ENCODE assay signal across 15 mouse cellular contexts in the genomic region with DNA sequence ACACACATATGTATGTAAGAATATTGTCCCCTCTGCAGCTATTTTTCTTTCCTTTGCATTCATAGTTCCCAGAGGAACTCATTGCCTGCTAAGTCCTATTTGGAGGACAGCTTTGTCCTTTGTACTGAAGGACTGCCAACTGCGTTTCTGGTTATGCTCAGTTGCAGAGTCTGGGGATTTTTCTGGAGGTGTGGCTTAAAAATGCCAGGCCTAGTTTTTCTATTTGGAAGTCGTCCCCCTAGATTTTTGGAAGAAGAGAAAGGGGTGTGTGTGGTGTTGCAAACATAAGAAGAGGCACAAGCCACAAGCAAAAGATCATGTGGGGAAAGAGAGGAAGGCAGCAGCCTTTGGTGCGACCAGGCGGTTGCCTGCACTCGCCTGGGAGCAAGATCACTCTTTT. TPM values are rescaled to one million over a fixed set of nuclear protein-coding genes. Genes with fewer than 3 reads are reported as not detected.
DNase-seq lines count a peak whose midpoint lies in the region; ATAC-seq and TF ChIP-seq lines count a peak whose summit lies in the region.
"Had no signal": no experiment of that assay in that cellular context is flagged by ENCODE, and none has a peak within 500 bp of the region (broad histone marks: within the 10 kb centered on the region; RNA-seq: fewer than 3 reads in every experiment).

No protein-coding gene starts in this region.

- H3K9me3 ChIP-seq in heart, postnatal 0 days (replicated peaks; ENCODE audit: control insufficient read depth, low read length), result no peaks in the 10 kb centered on the region
- no peaks in the 10 kb centered on the region for H3K9me3 ChIP-seq in hindbrain, embryonic 13.5 days
- H3K9me3 ChIP-seq: hindbrain, embryonic 12.5 days; neural tube, embryonic 15.5 days had no signal

- H3K4me2 ChIP-seq in heart, postnatal 0 days (ENCODE audit: low read depth, low read length), result no peak overlapping the region
- no peak overlapping the region for H3K4me2 ChIP-seq in hindbrain, embryonic 13.5 days
- H3K4me2 ChIP-seq: hindbrain, embryonic 12.5 days; lung, embryonic 14.5 days; neural tube, embryonic 15.5 days had no signal

- peak in 1 of 2 experiments; percentile 20 for DNase-seq in heart, adult 2 months
- no peak for DNase-seq in heart, postnatal 4 days
- no peak for DNase-seq in spleen, adult 2 months (ENCODE audit: low read depth in 1 of 2, low spot score in 2 of 2)
- DNase-seq in spleen, postnatal 14 days (ENCODE audit: low spot score in 2 of 2), result no peak
- DNase-seq in heart, postnatal 0 days (ENCODE audit: low spot score), result peak; percentile 30
- DNase-seq in kidney, postnatal 4 days, result no peak
- DNase-seq: cerebellum, adult 8-10 months; kidney, adult 11 months; lung, embryonic 14.5 days; retina, postnatal 1 day; spleen, adult 18-20 months had no signal

- H3K4me1 ChIP-seq in heart, adult 2 months (ENCODE audit: control insufficient read depth, insufficient read depth, low read length), result peaks cover 13% of the 10 kb centered on the region
- H3K4me1 ChIP-seq in spleen, adult 2 months (ENCODE audit: control insufficient read depth, insufficient read depth, insufficient read length), result peaks cover 47% of the 10 kb centered on the region
- peaks cover 29% of the 10 kb centered on the region for H3K4me1 ChIP-seq in heart, postnatal 0 days (ENCODE audit: control insufficient read depth, insufficient read depth)
- peaks cover 11% of the 10 kb centered on the region for H3K4me1 ChIP-seq in hindbrain, embryonic 13.5 days (replicated peaks)

- intact Hi-C loops in heart, adult 2 months (cut with DNase I), result no loop called here

- H3K79me2 ChIP-seq in heart, adult 2 months (replicated peaks; ENCODE audit: control insufficient read depth, insufficient read depth, low read length), result no peaks in the 10 kb centered on the region

- TF ChIP-seq EP300 in heart, adult 2 months (IDR thresholded peaks at IDR 0.05; ENCODE audit: insufficient read depth, low read depth, low read length), result no peak
- TF ChIP-seq EP300 in heart, postnatal 0 days (IDR thresholded peaks at IDR 0.05; ENCODE audit: low read depth), result no peak

- 0 out of 2 replicates have a peak, but pooled peaks have one; percentile 28 for ATAC-seq in heart, postnatal 0 days (ENCODE audit: insufficient read depth, low read depth)
- ATAC-seq in hindbrain, embryonic 13.5 days (ENCODE audit: low FRiP score), result no peak

- H3K9ac ChIP-seq in heart, adult 2 months (ENCODE audit: low read depth, low read length), result no peak overlapping the region
- no peak overlapping the region for H3K9ac ChIP-seq in heart, postnatal 0 days (replicated peaks; ENCODE audit: low read depth, low read length)
- H3K9ac ChIP-seq in hindbrain, embryonic 13.5 days, result no peak overlapping the region
- H3K9ac ChIP-seq: hindbrain, embryonic 12.5 days; lung, embryonic 14.5 days; neural tube, embryonic 15.5 days had no signal

- no peak overlapping the region for H3K4me3 ChIP-seq in heart, adult 2 months
- H3K4me3 ChIP-seq in spleen, adult 2 months (ENCODE audit: extremely low read depth, insufficient read depth, insufficient read length), result no peak overlapping the region
- H3K4me3 ChIP-seq in heart, postnatal 0 days (ENCODE audit: low read depth, low read length), result no peak overlapping the region
- no peak overlapping the region for H3K4me3 ChIP-seq in hindbrain, embryonic 13.5 days
- H3K4me3 ChIP-seq: hindbrain, embryonic 12.5 days; left cerebral cortex, adult 2 months; neural tube, embryonic 15.5 days had no signal

- TF ChIP-seq POLR2A in heart, adult 2 months (IDR thresholded peaks at IDR 0.05; ENCODE audit: insufficient read depth, low read depth, low read length), result no peak
- TF ChIP-seq POLR2A in spleen, adult 2 months (IDR thresholded peaks at IDR 0.05; ENCODE audit: low read depth, low read length), result no peak

- TF ChIP-seq CTCF in heart, adult 2 months (IDR thresholded peaks at IDR 0.05), result no peak
- TF ChIP-seq CTCF in spleen, adult 2 months (IDR thresholded peaks at IDR 0.05; ENCODE audit: extremely low read depth, insufficient read depth, insufficient read length, insufficient replicate concordance), result no peak
- TF ChIP-seq CTCF in heart, postnatal 0 days (IDR thresholded peaks at IDR 0.05; ENCODE audit: low read depth), result no peak

- WGBS in heart, adult 2 months, result 47% methylated on average over 5 of the region's 5 CpGs
- 66% methylated on average over 5 of the region's 5 CpGs for WGBS in spleen, adult 2 months
- WGBS in heart, postnatal 0 days, result 61% methylated on average over 5 of the region's 5 CpGs
- WGBS in hindbrain, embryonic 13.5 days, result 84% methylated on average over 5 of the region's 5 CpGs

- peak overlapping the region; percentile 54 for H3K27ac ChIP-seq in heart, adult 2 months
- H3K27ac ChIP-seq in spleen, adult 2 months (ENCODE audit: insufficient read depth, low read length), result peak overlapping the region; percentile 6; the same call in 1 of the 2 replicates
- H3K27ac ChIP-seq in heart, postnatal 0 days (ENCODE audit: low read depth), result peak overlapping the region; percentile 69
- H3K27ac ChIP-seq in hindbrain, embryonic 13.5 days, result no peak overlapping the region
- H3K27ac ChIP-seq: hindbrain, embryonic 12.5 days; left cerebral cortex, adult 2 months; neural tube, embryonic 15.5 days had no signal

- H3K36me3 ChIP-seq in heart, adult 2 months (ENCODE audit: control insufficient read depth, insufficient read depth, low read length), result no peaks in the 10 kb centered on the region
- no peaks in the 10 kb centered on the region for H3K36me3 ChIP-seq in spleen, adult 2 months (ENCODE audit: control insufficient read depth, insufficient read depth, low read length)
- no peaks in the 10 kb centered on the region for H3K36me3 ChIP-seq in heart, postnatal 0 days (replicated peaks; ENCODE audit: control insufficient read depth, insufficient read depth, low read length)
- H3K36me3 ChIP-seq in hindbrain, embryonic 13.5 days, result no peaks in the 10 kb centered on the region
- H3K36me3 ChIP-seq: hindbrain, embryonic 12.5 days; neural tube, embryonic 15.5 days had no signal

- H3K27me3 ChIP-seq in heart, adult 2 months (ENCODE audit: control insufficient read depth, insufficient read depth, low read length), result no peaks in the 10 kb centered on the region
- H3K27me3 ChIP-seq in spleen, adult 2 months (ENCODE audit: control insufficient read depth, insufficient read depth, low read length), result no peaks in the 10 kb centered on the region
- no peaks in the 10 kb centered on the region for H3K27me3 ChIP-seq in heart, postnatal 0 days (ENCODE audit: control insufficient read depth, insufficient read depth, low read length)
- no peaks in the 10 kb centered on the region for H3K27me3 ChIP-seq in hindbrain, embryonic 13.5 days
- H3K27me3 ChIP-seq: hindbrain, embryonic 12.5 days had no signal

RNA-seq across cellular contexts. Expression of a gene that starts 6.0 kb away (rescaled TPM):
- 10 to 100 TPM; 21.1 to 22.9 TPM for total RNA-seq in heart, adult 2 months (2021)
- polyA plus RNA-seq in heart, adult 2 months (2012; rRNA removed), result 4.2 and 8.0 TPM in 2 replicates
- total RNA-seq in heart, postnatal 4 days (2021), result 10 to 100 TPM; 19.9 to 22.3 TPM
- polyA plus RNA-seq in spleen, adult 2 months (2012; rRNA removed), result 8.7 and 9.4 TPM in 2 replicates
- 4.2 and 5.5 TPM in 2 replicates for total RNA-seq in heart, postnatal 0 days (2014; rRNA removed; ENCODE audit: low replicate concordance)
- 28.6 and 34.8 TPM in 2 replicates for polyA plus RNA-seq in heart, postnatal 0 days (2015; fragmentation: Nextera tagmentation; extraction: Ambion mirVana)
- polyA plus RNA-seq in hindbrain, embryonic 13.5 days (2015; fragmentation: Nextera tagmentation; extraction: Ambion mirVana), result 75.4 and 82.8 TPM in 2 replicates

RNA-seq across cellular contexts. Expression of a gene that starts 46.1 kb away (rescaled TPM):
- 10 to 100 TPM; 25.4 to 26.1 TPM for total RNA-seq in heart, adult 2 months (2021)
- polyA plus RNA-seq in heart, adult 2 months (2012; rRNA removed), result 12.3 and 34.2 TPM in 2 replicates
- 10 to 100 TPM; 37.3 to 39.6 TPM for total RNA-seq in heart, postnatal 4 days (2021)
- 5.1 and 5.6 TPM in 2 replicates for polyA plus RNA-seq in spleen, adult 2 months (2012; rRNA removed)
- 38.0 and 48.6 TPM in 2 replicates for total RNA-seq in heart, postnatal 0 days (2014; rRNA removed; ENCODE audit: low replicate concordance)
- 20.1 and 22.1 TPM in 2 replicates for polyA plus RNA-seq in heart, postnatal 0 days (2015; fragmentation: Nextera tagmentation; extraction: Ambion mirVana)
- polyA plus RNA-seq in hindbrain, embryonic 13.5 days (2015; fragmentation: Nextera tagmentation; extraction: Ambion mirVana), result 66.3 and 70.3 TPM in 2 replicates

RNA-seq across cellular contexts. Expression of a gene that starts 46.4 kb away (rescaled TPM):
- 10 to 100 TPM; 34.5 to 35.4 TPM for total RNA-seq in heart, adult 2 months (2021)
- 12.4 and 26.1 TPM in 2 replicates for polyA plus RNA-seq in heart, adult 2 months (2012; rRNA removed)
- total RNA-seq in heart, postnatal 4 days (2021), result 10 to 100 TPM; 36.5 to 40.3 TPM
- 4.2 and 4.4 TPM in 2 replicates for polyA plus RNA-seq in spleen, adult 2 months (2012; rRNA removed)
- 32.1 and 45.5 TPM in 2 replicates for total RNA-seq in heart, postnatal 0 days (2014; rRNA removed; ENCODE audit: low replicate concordance)
- polyA plus RNA-seq in heart, postnatal 0 days (2015; fragmentation: Nextera tagmentation; extraction: Ambion mirVana), result 74.2 and 78.3 TPM in 2 replicates
- polyA plus RNA-seq in hindbrain, embryonic 13.5 days (2015; fragmentation: Nextera tagmentation; extraction: Ambion mirVana), result 126 and 139 TPM in 2 replicates
